Mouse (Mus musculus) kidney, embryonic 14.5 days (tissue): Measurements from ENCODE around the gene Msrb1. TPM values are rescaled to one million over a fixed set of nuclear protein-coding genes. Genes with fewer than 3 reads are reported as not detected.
A peak's percentile ranks its signal among the peaks of the same experiment; 100 is the strongest.

Source experiments
- ATAC-seq: fragments of 200-750 bp; cut with Nextera tagmentation; 2 replicates; pipeline ENCODE4 v1.8.0; 2017; ENCODE audit warnings: moderate number of reproducible peaks, mild to moderate bottlenecking, moderate TSS enrichment, moderate library complexity; ENCODE audit not compliant: low FRiP score, low TSS enrichment
- H3K27ac ChIP-seq: fragments of 300-500 bp; sonication (generic); 2 replicates; pipeline ENCODE4 v1.5.1; 2014; ENCODE audit warnings: low read depth, mild to moderate bottlenecking, low read length, moderate library complexity, mixed read lengths
- H3K27me3 ChIP-seq: fragments of 300-500 bp; sonication (generic); 2 replicates; pipeline ENCODE4 v1.6.1; 2014; ENCODE audit warnings: mild to moderate bottlenecking, low read length; ENCODE audit not compliant: control insufficient read depth, insufficient read depth
- H3K36me3 ChIP-seq: fragments of 300-500 bp; sonication (generic); 2 replicates; pipeline ENCODE4 v1.6.1; 2014; ENCODE audit warnings: low read length, mixed read lengths; ENCODE audit not compliant: control insufficient read depth, insufficient read depth
- H3K4me1 ChIP-seq: fragments of 300-500 bp; sonication (generic); 2 replicates; pipeline ENCODE4 v1.6.1; 2014; ENCODE audit warnings: low read length, mixed read lengths; ENCODE audit not compliant: control insufficient read depth, insufficient read depth
- H3K4me2 ChIP-seq: fragments of 300-500 bp; sonication (generic); replicated peaks from 2 replicates; pipeline ENCODE4 v1.6.1; 2014; ENCODE audit warnings: low read depth, mild to moderate bottlenecking, low read length
- H3K4me3 ChIP-seq: fragments of 300-500 bp; sonication (generic); 2 replicates; pipeline ENCODE4 v1.5.1; 2014; ENCODE audit warnings: mild to moderate bottlenecking, low read length
- H3K9ac ChIP-seq: fragments of 300-500 bp; sonication (generic); 2 replicates; pipeline ENCODE4 v1.6.1; 2014; ENCODE audit warnings: low read depth, mild to moderate bottlenecking, low read length, moderate library complexity
- H3K9me3 ChIP-seq: fragments of 300-500 bp; sonication (generic); 2 replicates; pipeline ENCODE4 v1.6.1; 2016; ENCODE audit warnings: low read length; ENCODE audit not compliant: control insufficient read depth
- WGBS: fragments of 180-500 bp; shearing (Covaris S2); extraction: QIAGEN DNeasy Blood & Tissue Kit; methylation state at CpG from one replicate; pipeline ENCODE4 v1.1.7; 2014; 5-methylcytosine and 5-hydroxymethylcytosine counted together
- polyA plus RNA-seq: library from polyadenylated mRNA; unstranded; fragments of >200 nt; fragmentation: Nextera tagmentation; extraction: Ambion mirVana; gene quantifications from 2 replicates; pipeline ENCODE4 v1.2.1, GENCODE M21; 2014

Msrb1 gene
- 35.2 and 39.0 TPM in 2 replicates for polyA plus RNA-seq

GRCm38 (mm10) chr17:24736330-24737051, at the start of gene Msrb1:
TSS of gene Msrb1 (plus strand) at chr17:24736642.
- Histone ChIP-seq H3K36me3 (peaks cover 12% of the 10 kb centered on the region; the same call in 1 of the 2 replicates), H3K9ac (peak within 1 kb of the TSS; percentile 72), H3K27me3 (no peaks in the 10 kb centered on the region), H3K4me2 (peak within 1 kb of the TSS; percentile 86), H3K9me3 (no peaks in the 10 kb centered on the region), H3K4me1 (peaks cover 7% of the 10 kb centered on the region; the same call in 1 of the 2 replicates), H3K27ac (peak within 1 kb of the TSS; percentile 53; the same call in 1 of the 2 replicates), H3K4me3 (peak within 1 kb of the TSS; percentile 66)
- ATAC-seq: peak; percentile 97
- WGBS: 2% methylated on average over 29 of the region's 29 CpGs

GRCm38 (mm10) chr17:24687146-24687595, 49.3 kb upstream of the Msrb1 start:
- Histone ChIP-seq H3K27me3 (peaks cover 42% of the 10 kb centered on the region), H3K9ac (peak overlapping the region; percentile 34), H3K27ac (no peak overlapping the region), H3K4me1 (peaks cover 15% of the 10 kb centered on the region; the same call in 1 of the 2 replicates), H3K4me3 (peak overlapping the region; percentile 37), H3K36me3 (peaks cover 1% of the 10 kb centered on the region; the same call in 1 of the 2 replicates), H3K4me2 (peak overlapping the region; percentile 57), H3K9me3 (no peaks in the 10 kb centered on the region)
- 0 out of 2 replicates have a peak, but pooled peaks have one; percentile 28 for ATAC-seq
- under 1% methylated on average over 24 of the region's 25 CpGs for WGBS

- WGBS: 18% methylated on average over 23 of the region's 23 CpGs
- H3K4me1 ChIP-seq: peaks cover 15% of the 10 kb centered on the region; the same call in 1 of the 2 replicates
- peaks cover 2% of the 10 kb centered on the region; the same call in 1 of the 2 replicates for H3K36me3 ChIP-seq
- H3K27ac ChIP-seq: no peak overlapping the region
- no peaks in the 10 kb centered on the region for H3K9me3 ChIP-seq
- peaks cover 42% of the 10 kb centered on the region for H3K27me3 ChIP-seq
- peak overlapping the region; percentile 34 for H3K9ac ChIP-seq
- H3K4me2 ChIP-seq: peak overlapping the region; percentile 57
- no peak for ATAC-seq
- H3K4me3 ChIP-seq: peak overlapping the region; percentile 37
Observed at GRCm38 (mm10) chr17:24687599-24687998, 48.8 kb upstream of the Msrb1 start.

GRCm38 (mm10) chr17:24689251-24690081, 47.0 kb upstream of the Msrb1 start, which contains the start of gene Syngr3:
TSS of gene Syngr3 (minus strand) at chr17:24689955.
- Histone ChIP-seq H3K9ac (peak within 1 kb of the TSS; percentile 49), H3K9me3 (no peaks in the 10 kb centered on the region), H3K4me1 (peaks cover 15% of the 10 kb centered on the region; the same call in 1 of the 2 replicates), H3K4me2 (peak within 1 kb of the TSS; percentile 66), H3K27me3 (peaks cover 42% of the 10 kb centered on the region), H3K27ac (no peak within 1 kb of the TSS), H3K36me3 (peaks cover 10% of the 10 kb centered on the region; the same call in 1 of the 2 replicates), H3K4me3 (peak within 1 kb of the TSS; percentile 58)
- ATAC-seq: no peak
- under 1% methylated on average over 52 of the region's 55 CpGs for WGBS

- peaks cover 23% of the 10 kb centered on the region for H3K4me1 ChIP-seq
- H3K27ac ChIP-seq: no peak overlapping the region
- H3K36me3 ChIP-seq: peaks cover 10% of the 10 kb centered on the region; the same call in 1 of the 2 replicates
- no peak overlapping the region for H3K9ac ChIP-seq
- no peak for ATAC-seq
- no peaks in the 10 kb centered on the region for H3K9me3 ChIP-seq
- peaks cover 39% of the 10 kb centered on the region for H3K27me3 ChIP-seq
- H3K4me2 ChIP-seq: no peak overlapping the region
- WGBS: 93% methylated on average over 5 of the region's 5 CpGs
- H3K4me3 ChIP-seq: no peak overlapping the region
Observed at GRCm38 (mm10) chr17:24692385-24692784, 44.1 kb upstream of the Msrb1 start.

GRCm38 (mm10) chr17:24695326-24696010, 41.0 kb upstream of the Msrb1 start:
- Histone ChIP-seq H3K36me3 (peaks cover 23% of the 10 kb centered on the region), H3K9me3 (no peaks in the 10 kb centered on the region), H3K27ac (peak overlapping the region; percentile 86), H3K4me3 (peak overlapping the region; percentile 88), H3K27me3 (peaks cover 8% of the 10 kb centered on the region; the same call in 1 of the 2 replicates), H3K9ac (peak overlapping the region; percentile 87), H3K4me1 (peaks cover 11% of the 10 kb centered on the region), H3K4me2 (peak overlapping the region; percentile 80)
- WGBS: 5% methylated on average over 44 of the region's 51 CpGs
- peak; percentile 43 for ATAC-seq

GRCm38 (mm10) chr17:24696011-24696697, 40.3 kb upstream of the Msrb1 start, which contains the start of the genes Gfer and Noxo1:
TSS of gene Gfer (minus strand) at chr17:24696156.
TSS of gene Noxo1 (plus strand) at chr17:24696234.
- WGBS: under 1% methylated on average over 57 of the region's 76 CpGs
- H3K27ac ChIP-seq: peak within 1 kb of the TSS; percentile 86
- H3K9ac ChIP-seq: peak within 1 kb of the TSS; percentile 87
- no peaks in the 10 kb centered on the region for H3K9me3 ChIP-seq
- peaks cover 30% of the 10 kb centered on the region for H3K36me3 ChIP-seq
- peaks cover 1% of the 10 kb centered on the region; the same call in 1 of the 2 replicates for H3K27me3 ChIP-seq
- peak within 1 kb of the TSS; percentile 80 for H3K4me2 ChIP-seq
- peaks cover 11% of the 10 kb centered on the region for H3K4me1 ChIP-seq
- H3K4me3 ChIP-seq: peak within 1 kb of the TSS; percentile 88
- peak; percentile 89 for ATAC-seq

- Histone ChIP-seq H3K36me3 (peaks cover 42% of the 10 kb centered on the region), H3K9ac (0 out of 2 replicates have a peak overlapping the region, but pooled peaks have one; percentile 12), H3K9me3 (no peaks in the 10 kb centered on the region), H3K27me3 (no peaks in the 10 kb centered on the region), H3K4me3 (no peak overlapping the region), H3K4me2 (no peak overlapping the region; the same call in 1 of the 2 replicates), H3K4me1 (peaks cover 11% of the 10 kb centered on the region), H3K27ac (no peak overlapping the region)
- no peak for ATAC-seq
- 23% methylated on average over 5 of the region's 5 CpGs for WGBS
Observed at GRCm38 (mm10) chr17:24697985-24698384, 38.5 kb upstream of the Msrb1 start.
